ENCODE assay signal across 8 mouse cellular contexts in the genomic region with DNA sequence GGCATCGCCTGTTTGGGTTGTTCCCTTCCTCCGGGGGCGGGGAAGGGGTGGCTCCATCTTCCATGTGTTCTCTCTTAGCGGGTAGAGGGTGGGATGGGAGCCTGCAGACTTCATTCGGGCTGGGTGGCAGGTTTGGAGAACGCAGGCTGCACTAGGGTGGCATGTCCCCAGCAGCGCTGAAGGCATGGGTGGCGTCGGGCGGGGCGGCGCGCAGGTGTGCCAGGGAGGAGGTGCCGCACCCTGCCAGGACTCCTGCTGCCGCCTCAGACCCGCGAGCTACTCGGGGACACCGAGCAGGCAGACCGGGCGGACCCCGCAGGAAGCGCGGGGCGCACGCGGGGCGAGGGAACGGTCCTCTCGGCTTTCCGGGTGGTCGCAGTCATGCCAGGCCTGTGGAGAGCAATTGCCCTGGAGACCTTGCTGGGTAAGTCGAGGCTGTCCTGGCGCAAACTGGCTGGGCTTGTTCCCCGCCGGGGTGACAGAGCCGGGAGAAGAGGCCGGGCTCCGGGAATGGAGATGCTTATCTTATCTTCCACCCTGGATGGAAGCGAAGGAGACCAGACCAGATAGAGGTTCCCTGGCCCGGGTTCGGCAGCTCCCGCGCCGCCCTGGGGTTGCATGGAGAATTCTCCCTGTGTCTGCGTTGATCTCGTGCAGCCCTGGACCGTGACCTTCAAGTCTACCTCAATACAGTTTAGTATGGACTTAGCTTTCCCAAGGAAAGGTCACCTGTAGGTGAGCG. TPM values are rescaled to one million over a fixed set of nuclear protein-coding genes. Genes with fewer than 3 reads are reported as not detected.
DNase-seq lines count a peak whose midpoint lies in the region; ATAC-seq and TF ChIP-seq lines count a peak whose summit lies in the region.

A gene (plus strand): TSS at position 95 of the 742 bp plus-strand sequence.

- peak; percentile 25 to 36 for DNase-seq in cerebellum, postnatal 10 days
- DNase-seq in cerebellum, adult 2 months = no peak
- peak; percentile 17 for DNase-seq in kidney, adult 2 months
- DNase-seq in spleen, postnatal 4 days (ENCODE audit: low spot score in 2 of 2) = no peak

- peak within 1 kb of the TSS; percentile 69 for H3K4me2 ChIP-seq in midbrain, embryonic 12.5 days (replicated peaks)

- H3K4me3 ChIP-seq in cerebellum, adult 2 months (replicated peaks; ENCODE audit: insufficient read depth, low read depth, low read length) = no peak within 1 kb of the TSS
- peak within 1 kb of the TSS; percentile 38 for H3K4me3 ChIP-seq in megakaryocyte, embryonic 14.5 days (replicated peaks)
- peak within 1 kb of the TSS; percentile 43 for H3K4me3 ChIP-seq in kidney, adult 2 months (ENCODE audit: insufficient read depth, low read depth, low read length)
- H3K4me3 ChIP-seq in midbrain, embryonic 12.5 days = peak within 1 kb of the TSS; percentile 41
- H3K4me3 ChIP-seq in testis, adult 2 months (ENCODE audit: control insufficient read depth, low read depth, low read length) = peak within 1 kb of the TSS; percentile 12; the same call in 1 of the 2 replicates

- no peak for TF ChIP-seq CTCF in cerebellum, adult 2 months (IDR thresholded peaks at IDR 0.05; ENCODE audit: borderline replicate concordance, insufficient read depth, low read depth, low read length)
- TF ChIP-seq CTCF in kidney, adult 2 months (conservative IDR thresholded peaks at IDR 0.05; ENCODE audit: insufficient read depth, insufficient read length, low read depth, low read length) = no peak
- no peak for TF ChIP-seq CTCF in testis, adult 2 months (IDR thresholded peaks at IDR 0.05; ENCODE audit: control insufficient read depth, insufficient read depth, insufficient replicate concordance, low read depth, low read length)

- 4% methylated on average over 49 of the region's 49 CpGs for WGBS in cerebellum, adult 2 months
- WGBS in kidney, adult 2 months = 2% methylated on average over 49 of the region's 49 CpGs
- 4% methylated on average over 49 of the region's 49 CpGs for WGBS in midbrain, embryonic 12.5 days

- H3K4me1 ChIP-seq in cerebellum, adult 2 months (ENCODE audit: control insufficient read depth, insufficient read depth, low read length) = no peaks in the 10 kb centered on the region
- H3K4me1 ChIP-seq in megakaryocyte, embryonic 14.5 days = peaks cover 11% of the 10 kb centered on the region
- no peaks in the 10 kb centered on the region for H3K4me1 ChIP-seq in kidney, adult 2 months (ENCODE audit: control insufficient read depth, insufficient read depth, low read length)
- peaks cover 9% of the 10 kb centered on the region for H3K4me1 ChIP-seq in midbrain, embryonic 12.5 days
- H3K4me1 ChIP-seq in testis, adult 2 months (ENCODE audit: control insufficient read depth, insufficient read depth, low read length) = peaks cover 7% of the 10 kb centered on the region

- H3K9ac ChIP-seq in midbrain, embryonic 12.5 days (replicated peaks) = peak within 1 kb of the TSS; percentile 16; the same call in 1 of the 2 replicates

- H3K9me3 ChIP-seq in megakaryocyte, embryonic 14.5 days = peaks cover 17% of the 10 kb centered on the region
- no peaks in the 10 kb centered on the region for H3K9me3 ChIP-seq in midbrain, embryonic 12.5 days

- H3K27ac ChIP-seq in cerebellum, adult 2 months (ENCODE audit: insufficient read depth, low read length) = no peak within 1 kb of the TSS
- H3K27ac ChIP-seq in kidney, adult 2 months (ENCODE audit: insufficient read depth, low read depth, low read length) = peak within 1 kb of the TSS; percentile 10; the same call in 1 of the 2 replicates
- no peak within 1 kb of the TSS for H3K27ac ChIP-seq in midbrain, embryonic 12.5 days (replicated peaks)
- H3K27ac ChIP-seq in testis, adult 2 months (ENCODE audit: control insufficient read depth, insufficient read depth, low read depth, low read length) = no peak within 1 kb of the TSS

- ATAC-seq in megakaryocyte, adult 5-6 weeks (ENCODE audit: poor library complexity, severe bottlenecking) = no peak
- ATAC-seq in midbrain, embryonic 12.5 days (ENCODE audit: low FRiP score, low read depth) = no peak

- peaks cover 2% of the 10 kb centered on the region; the same call in 1 of the 2 replicates for H3K27me3 ChIP-seq in cerebellum, adult 2 months (ENCODE audit: control insufficient read depth, insufficient read depth, low read length)
- peaks cover 58% of the 10 kb centered on the region for H3K27me3 ChIP-seq in megakaryocyte, embryonic 14.5 days (replicated peaks)
- no peaks in the 10 kb centered on the region for H3K27me3 ChIP-seq in kidney, adult 2 months (replicated peaks; ENCODE audit: control insufficient read depth, insufficient read depth, low read length)
- peaks cover 42% of the 10 kb centered on the region for H3K27me3 ChIP-seq in midbrain, embryonic 12.5 days
- H3K27me3 ChIP-seq in testis, adult 2 months (ENCODE audit: control insufficient read depth, insufficient read depth, low read length) = peaks cover 2% of the 10 kb centered on the region; the same call in 1 of the 2 replicates

- H3K36me3 ChIP-seq in megakaryocyte, embryonic 14.5 days (replicated peaks; ENCODE audit: low read length) = no peaks in the 10 kb centered on the region
- H3K36me3 ChIP-seq in kidney, adult 2 months (ENCODE audit: control insufficient read depth, insufficient read depth, low read length) = no peaks in the 10 kb centered on the region
- H3K36me3 ChIP-seq in midbrain, embryonic 12.5 days = no peaks in the 10 kb centered on the region
- no peaks in the 10 kb centered on the region for H3K36me3 ChIP-seq in testis, adult 2 months (ENCODE audit: control insufficient read depth, insufficient read depth, low read length)

- no peak for TF ChIP-seq POLR2A in cerebellum, adult 2 months (IDR thresholded peaks at IDR 0.05; ENCODE audit: borderline replicate concordance, insufficient read depth, low read length)
- no peak for TF ChIP-seq POLR2A in kidney, adult 2 months (IDR thresholded peaks at IDR 0.05; ENCODE audit: low read depth, low read length)
- no peak for TF ChIP-seq POLR2A in testis, adult 2 months (IDR thresholded peaks at IDR 0.05; ENCODE audit: control insufficient read depth, low read depth, low read length)

RNA-seq across cellular contexts. Expression of the gene that starts here (rescaled TPM):
- 0.10 and 0.20 TPM in 2 replicates for polyA plus RNA-seq in cerebellum, adult 2 months (2012; rRNA removed)
- not detected in 2 replicates for polyA plus RNA-seq in megakaryocyte, embryonic 14.5 days (2012; ENCODE audit: insufficient read depth, low replicate concordance)
- not detected in 2 replicates for total RNA-seq in megakaryocyte, adult 5-6 weeks (2015)
- total RNA-seq in megakaryocyte, adult 5-6 weeks (2017) = not detected in 2 replicates
- polyA plus RNA-seq in kidney, adult 2 months (2012; rRNA removed) = 7.5 and 10.2 TPM in 2 replicates
- 0.20 TPM in 1 of 2 replicates, not detected in the other for polyA plus RNA-seq in midbrain, embryonic 12.5 days (2016; fragmentation: Nextera tagmentation; extraction: Ambion mirVana)
- 0.07 and 7.9 TPM in 2 replicates for polyA plus RNA-seq in testis, adult 2 months (2012; rRNA removed)

Comparison
In these comparisons a context has a peak if more than half of its experiments do, and no peak if none do; other contexts are left out.
1. DNase-seq: peak in cerebellum, postnatal 10 days (2 of 2) and kidney, adult 2 months (single experiment); none in cerebellum, adult 2 months (0 of 2) and spleen, postnatal 4 days (0 of 2).